Mouse (Mus musculus): ENCODE measurements at regions not wholly inside any gene's neighbourhood (a gene's known extent, or its start where the extent isn't known, plus 50 kb on each side); places are given as distances from the start of the nearest gene placed in this dataset.
A peak's percentile ranks its signal among the peaks of the same experiment; 100 is the strongest.
"Not testable (repeated sequence)": the region's sequence is repeated elsewhere in the genome, so short reads cannot be mapped to it uniquely, and the experiment has no call there.

DNA sequence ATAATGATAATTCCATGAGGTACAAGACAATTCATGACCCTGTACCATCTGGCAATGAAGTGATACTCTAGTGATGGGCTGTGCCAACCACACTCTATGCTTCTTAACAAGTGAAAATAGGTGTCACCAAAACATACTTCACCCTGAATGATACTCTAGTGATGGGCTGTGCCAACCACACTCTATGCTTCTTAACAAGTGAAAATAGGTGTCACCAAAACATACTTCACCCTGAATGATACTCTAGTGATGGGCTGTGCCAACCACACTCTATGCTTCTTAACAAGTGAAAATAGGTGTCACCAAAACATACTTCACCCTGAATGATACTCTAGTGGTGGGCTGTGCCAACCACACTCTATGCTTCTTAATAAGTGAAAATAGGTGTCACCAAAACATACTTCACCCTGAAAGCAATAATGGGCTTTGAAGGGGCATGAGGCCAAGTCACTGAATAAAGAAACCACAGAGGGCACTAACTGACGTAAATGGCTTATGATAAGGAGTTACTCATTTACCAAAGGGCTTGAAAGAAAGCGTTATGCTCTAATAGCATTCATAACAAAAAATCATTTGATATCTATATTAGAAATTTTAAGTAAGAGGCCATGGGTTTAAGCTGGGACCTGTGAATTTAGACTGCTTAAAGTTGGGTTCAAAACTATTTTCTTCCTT lies 263.0 kb downstream of the Nfkbiz start:
- not testable (repeated sequence) for H3K4me3 ChIP-seq (replicated peaks; ENCODE audit: low read length); H3K27me3 ChIP-seq (ENCODE audit: control insufficient read depth, insufficient read depth, low read length); H3K9ac ChIP-seq; DNase-seq (ENCODE audit: low spot score); H3K4me1 ChIP-seq (replicated peaks; ENCODE audit: control insufficient read depth, insufficient read depth, low read length); H3K27ac ChIP-seq; H3K9me3 ChIP-seq (ENCODE audit: control insufficient read depth, low read length); ATAC-seq (ENCODE audit: low FRiP score); H3K36me3 ChIP-seq (replicated peaks; ENCODE audit: control insufficient read depth, insufficient read depth); H3K4me2 ChIP-seq (replicated peaks)
- WGBS, result 94% methylated on average over 2 of the region's 2 CpGs

DNA sequence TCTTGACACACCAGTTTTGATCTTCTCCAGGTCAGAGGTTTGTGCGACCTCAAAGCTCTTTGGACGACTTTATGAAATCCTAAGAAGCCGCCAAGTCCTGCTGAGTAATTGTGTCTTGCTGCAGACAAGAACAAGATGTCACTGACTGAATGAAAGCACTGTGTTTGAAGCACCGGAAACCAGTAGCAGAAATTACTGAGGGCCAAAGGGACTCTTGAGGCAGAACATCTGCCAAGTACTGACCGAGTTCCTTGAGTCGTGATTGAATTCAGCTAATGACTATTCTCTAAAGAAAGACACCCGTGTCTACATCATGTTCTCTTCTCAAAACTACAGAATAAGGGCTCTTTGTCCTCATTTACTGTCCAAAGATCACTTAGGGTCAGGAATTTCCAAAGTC lies 267.6 kb downstream of the Nfkbiz start:
- no peak overlapping the region for H3K9ac ChIP-seq
- H3K9me3 ChIP-seq (ENCODE audit: control insufficient read depth, low read length), result no peaks in the 10 kb centered on the region
- DNase-seq (ENCODE audit: low spot score) (no peak), ATAC-seq (ENCODE audit: low FRiP score) (no peak)
- H3K4me2 ChIP-seq (replicated peaks), result no peak overlapping the region
- WGBS, result 41% methylated on average over 7 of the region's 7 CpGs
- no peaks in the 10 kb centered on the region for H3K27me3 ChIP-seq (ENCODE audit: control insufficient read depth, insufficient read depth, low read length)
- H3K36me3 ChIP-seq (replicated peaks; ENCODE audit: control insufficient read depth, insufficient read depth), result no peaks in the 10 kb centered on the region
- H3K4me1 ChIP-seq (replicated peaks; ENCODE audit: control insufficient read depth, insufficient read depth, low read length), result no peaks in the 10 kb centered on the region
- H3K27ac ChIP-seq, result no peak overlapping the region
- H3K4me3 ChIP-seq (replicated peaks; ENCODE audit: low read length), result no peak overlapping the region

DNA sequence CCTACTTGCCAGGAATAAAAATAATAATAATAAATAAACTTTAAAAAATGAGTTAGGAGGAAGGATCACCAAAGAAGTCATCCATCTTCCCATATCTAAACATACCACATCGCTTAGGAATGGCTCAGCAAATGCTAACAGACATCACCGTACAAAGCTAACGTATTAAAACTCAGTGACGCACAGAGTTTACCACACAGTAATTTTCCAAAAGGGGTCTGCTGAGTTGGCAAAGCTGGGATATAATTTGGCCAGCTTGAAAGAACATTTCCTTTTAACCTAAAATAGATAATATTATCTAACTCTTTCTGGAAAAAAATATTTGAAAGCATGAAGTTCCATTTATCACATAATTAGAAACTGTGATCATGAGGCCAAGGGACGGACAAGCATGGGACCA lies 268.6 kb downstream of the Nfkbiz start:
- no peak overlapping the region for H3K27ac ChIP-seq
- no peak overlapping the region for H3K4me2 ChIP-seq (replicated peaks)
- ATAC-seq (ENCODE audit: low FRiP score), result no peak
- H3K9me3 ChIP-seq (ENCODE audit: control insufficient read depth, low read length), result no peaks in the 10 kb centered on the region
- no peak for DNase-seq (ENCODE audit: low spot score)
- H3K27me3 ChIP-seq (ENCODE audit: control insufficient read depth, insufficient read depth, low read length), result no peaks in the 10 kb centered on the region
- no peaks in the 10 kb centered on the region for H3K36me3 ChIP-seq (replicated peaks; ENCODE audit: control insufficient read depth, insufficient read depth)
- H3K4me1 ChIP-seq (replicated peaks; ENCODE audit: control insufficient read depth, insufficient read depth, low read length), result no peaks in the 10 kb centered on the region
- WGBS, result 96% methylated on average over 5 of the region's 5 CpGs
- H3K4me3 ChIP-seq (replicated peaks; ENCODE audit: low read length), result no peak overlapping the region
- H3K9ac ChIP-seq, result no peak overlapping the region

DNA sequence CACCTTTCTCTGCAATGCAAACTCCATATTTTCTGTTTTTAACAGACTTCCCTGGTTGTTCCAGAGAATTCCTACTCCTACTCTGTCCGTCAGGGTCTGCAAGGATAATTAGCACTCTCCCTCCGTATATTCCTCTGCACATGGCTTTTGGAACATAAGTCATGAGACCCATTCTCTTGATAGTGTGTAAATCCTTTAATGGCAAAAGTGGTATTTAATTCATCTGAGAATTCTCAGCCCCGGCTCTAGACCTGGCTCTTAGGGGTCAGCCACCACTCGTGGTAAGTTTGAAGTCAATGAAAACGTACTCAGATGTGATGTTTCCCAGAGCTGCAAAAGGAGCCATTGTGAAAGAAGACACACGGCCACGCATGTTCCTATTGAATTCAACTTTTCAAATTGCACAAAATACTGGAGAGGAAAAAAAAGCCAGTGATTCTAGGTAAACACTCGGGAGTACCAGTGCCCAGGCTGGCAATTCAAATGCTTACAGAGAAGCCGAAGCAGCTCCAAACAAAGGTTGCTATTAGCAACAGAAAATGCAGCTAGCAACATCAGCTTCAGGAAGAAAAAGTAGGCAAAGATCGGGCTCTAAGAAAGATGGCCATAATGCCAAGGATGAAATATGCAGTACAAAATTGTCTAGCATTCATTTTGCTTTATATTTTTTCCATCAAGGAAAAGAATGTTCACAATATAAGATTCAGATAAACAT lies 258.2 kb upstream of the Zpld1 start:
- ATAC-seq (ENCODE audit: low FRiP score) (peak; percentile 83), DNase-seq (ENCODE audit: low spot score) (peak; percentile 76)
- Histone ChIP-seq H3K27ac (0 out of 2 replicates have a peak overlapping the region, but pooled peaks have one; percentile 28), H3K9ac (peak overlapping the region; percentile 35; the same call in 1 of the 2 replicates), H3K4me1 (replicated peaks; ENCODE audit: control insufficient read depth, insufficient read depth, low read length) (peaks cover 10% of the 10 kb centered on the region; the same call in 1 of the 2 replicates), H3K36me3 (replicated peaks; ENCODE audit: control insufficient read depth, insufficient read depth) (no peaks in the 10 kb centered on the region), H3K9me3 (ENCODE audit: control insufficient read depth, low read length) (no peaks in the 10 kb centered on the region), H3K4me2 (replicated peaks) (peak overlapping the region; percentile 34), H3K4me3 (replicated peaks; ENCODE audit: low read length) (no peak overlapping the region), H3K27me3 (ENCODE audit: control insufficient read depth, insufficient read depth, low read length) (no peaks in the 10 kb centered on the region)
- WGBS, result 16% methylated on average over 10 of the region's 10 CpGs

DNA sequence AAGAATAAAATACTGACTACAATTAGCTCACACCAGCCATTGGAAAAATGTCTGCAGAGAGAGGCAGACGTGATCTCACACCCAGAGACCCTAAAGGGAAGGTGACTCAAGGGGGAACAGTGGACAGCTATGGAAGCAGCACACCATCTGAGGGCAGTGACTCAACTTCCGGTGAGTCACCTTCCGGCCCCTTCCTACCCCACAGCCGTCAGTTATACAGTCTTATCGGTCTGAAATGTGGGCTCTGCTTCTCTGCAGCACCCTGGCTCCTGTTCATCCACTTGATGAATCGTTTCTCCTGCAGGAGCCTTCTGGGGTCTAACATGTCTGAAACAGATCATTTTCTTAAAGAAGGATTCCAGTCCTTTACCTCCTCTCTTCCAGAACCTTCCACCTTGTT lies 257.4 kb upstream of the Zpld1 start:
- H3K27me3 ChIP-seq (ENCODE audit: control insufficient read depth, insufficient read depth, low read length), result no peaks in the 10 kb centered on the region
- no peak overlapping the region for H3K9ac ChIP-seq
- WGBS, result 88% methylated on average over 6 of the region's 6 CpGs
- DNase-seq (ENCODE audit: low spot score) (no peak), ATAC-seq (ENCODE audit: low FRiP score) (no peak)
- peaks cover 14% of the 10 kb centered on the region; the same call in 1 of the 2 replicates for H3K4me1 ChIP-seq (replicated peaks; ENCODE audit: control insufficient read depth, insufficient read depth, low read length)
- H3K4me2 ChIP-seq (replicated peaks), result no peak overlapping the region
- H3K36me3 ChIP-seq (replicated peaks; ENCODE audit: control insufficient read depth, insufficient read depth), result no peaks in the 10 kb centered on the region
- H3K4me3 ChIP-seq (replicated peaks; ENCODE audit: low read length), result no peak overlapping the region
- no peak overlapping the region for H3K27ac ChIP-seq
- no peaks in the 10 kb centered on the region for H3K9me3 ChIP-seq (ENCODE audit: control insufficient read depth, low read length)

DNA sequence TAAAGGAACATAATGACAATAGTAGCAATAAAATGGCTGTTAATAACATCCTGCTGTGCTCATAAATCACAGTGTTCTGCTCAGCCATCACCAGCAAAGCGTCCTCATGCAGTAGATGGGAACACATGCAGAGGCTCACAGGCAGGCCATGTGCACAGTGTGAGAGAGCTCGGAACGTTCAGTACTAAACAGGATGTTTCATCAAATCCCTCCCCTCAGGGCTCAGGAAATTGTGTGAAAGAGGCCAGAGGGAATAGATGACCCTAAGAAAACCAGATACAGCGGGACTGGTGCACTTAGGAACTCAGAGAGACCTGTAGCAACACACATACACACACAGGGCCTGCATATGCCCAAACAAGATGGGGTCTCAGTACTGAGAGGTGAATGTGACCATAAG lies 256.1 kb upstream of the Zpld1 start:
- ATAC-seq (ENCODE audit: low FRiP score) (no peak), DNase-seq (ENCODE audit: low spot score) (no peak)
- Histone ChIP-seq H3K4me1 (replicated peaks; ENCODE audit: control insufficient read depth, insufficient read depth, low read length) (peaks cover 14% of the 10 kb centered on the region; the same call in 1 of the 2 replicates), H3K27ac (no peak overlapping the region), H3K9ac (no peak overlapping the region), H3K4me3 (replicated peaks; ENCODE audit: low read length) (no peak overlapping the region), H3K36me3 (replicated peaks; ENCODE audit: control insufficient read depth, insufficient read depth) (no peaks in the 10 kb centered on the region), H3K9me3 (ENCODE audit: control insufficient read depth, low read length) (no peaks in the 10 kb centered on the region), H3K27me3 (ENCODE audit: control insufficient read depth, insufficient read depth, low read length) (no peaks in the 10 kb centered on the region), H3K4me2 (replicated peaks) (no peak overlapping the region)
- 50% methylated on average over 4 of the region's 4 CpGs for WGBS

DNA sequence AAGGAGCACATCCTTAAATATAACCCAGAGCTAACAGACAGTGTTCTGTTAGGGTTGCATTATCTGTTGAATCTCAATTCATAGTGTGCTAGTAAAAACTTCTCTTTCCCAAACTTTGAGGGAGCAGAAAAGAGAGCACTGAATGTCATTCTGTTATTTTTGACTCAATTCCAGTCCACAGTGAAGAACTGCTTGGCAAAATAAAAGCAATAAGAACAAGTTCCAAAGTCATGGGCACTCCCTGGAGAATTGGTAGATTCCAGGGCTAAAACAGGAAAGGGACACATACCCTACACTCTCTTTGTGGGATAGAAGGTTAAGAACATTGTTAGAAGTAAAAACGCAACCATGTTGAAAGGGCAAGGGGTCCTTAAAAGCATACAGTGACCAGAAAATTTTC lies 253.6 kb upstream of the Zpld1 start:
- Histone ChIP-seq H3K4me1 (replicated peaks; ENCODE audit: control insufficient read depth, insufficient read depth, low read length) (peaks cover 14% of the 10 kb centered on the region; the same call in 1 of the 2 replicates), H3K9ac (no peak overlapping the region), H3K27me3 (ENCODE audit: control insufficient read depth, insufficient read depth, low read length) (no peaks in the 10 kb centered on the region), H3K27ac (no peak overlapping the region), H3K4me2 (replicated peaks) (no peak overlapping the region), H3K9me3 (ENCODE audit: control insufficient read depth, low read length) (no peaks in the 10 kb centered on the region), H3K4me3 (replicated peaks; ENCODE audit: low read length) (no peak overlapping the region), H3K36me3 (replicated peaks; ENCODE audit: control insufficient read depth, insufficient read depth) (no peaks in the 10 kb centered on the region)
- DNase-seq (ENCODE audit: low spot score) (no peak), ATAC-seq (ENCODE audit: low FRiP score) (no peak)
- WGBS, result 94% methylated on average over 1 of the region's 1 CpGs

DNA sequence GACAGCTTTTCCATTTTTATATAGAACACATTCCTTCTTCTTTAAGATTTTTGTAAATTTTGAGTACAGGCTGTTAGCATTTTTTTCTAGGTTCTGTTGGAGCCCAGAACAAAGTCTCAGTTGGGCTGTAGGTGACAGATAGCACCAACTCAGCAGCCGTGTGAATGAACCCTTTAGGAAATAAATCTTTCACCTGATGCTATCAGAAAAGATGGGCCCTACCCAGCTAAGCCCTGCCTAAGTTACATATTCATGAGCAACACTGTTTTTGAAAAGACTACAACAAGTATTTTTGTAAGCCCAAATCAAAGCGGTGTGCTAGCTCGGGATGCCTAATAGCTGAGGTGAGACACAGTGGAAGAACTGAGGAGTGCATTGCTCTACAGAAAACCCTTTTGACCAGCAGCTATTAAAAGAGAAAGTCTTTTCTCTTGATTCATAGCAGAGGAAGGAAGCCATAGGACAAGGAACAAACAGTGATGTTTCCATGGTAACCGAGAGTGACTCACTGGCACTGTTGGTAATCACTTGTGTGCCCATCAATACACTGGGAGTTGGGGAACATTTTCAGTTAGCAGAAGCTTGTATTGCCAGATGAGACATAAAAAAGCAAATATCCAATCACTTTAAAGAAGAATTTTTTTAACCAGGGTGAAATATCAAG lies 253.0 kb upstream of the Zpld1 start:
- Histone ChIP-seq H3K4me2 (replicated peaks) (no peak overlapping the region), H3K4me3 (replicated peaks; ENCODE audit: low read length) (no peak overlapping the region), H3K4me1 (replicated peaks; ENCODE audit: control insufficient read depth, insufficient read depth, low read length) (peaks cover 11% of the 10 kb centered on the region; the same call in 1 of the 2 replicates), H3K9ac (no peak overlapping the region), H3K9me3 (ENCODE audit: control insufficient read depth, low read length) (no peaks in the 10 kb centered on the region), H3K36me3 (replicated peaks; ENCODE audit: control insufficient read depth, insufficient read depth) (no peaks in the 10 kb centered on the region), H3K27ac (no peak overlapping the region), H3K27me3 (ENCODE audit: control insufficient read depth, insufficient read depth, low read length) (no peaks in the 10 kb centered on the region)
- ATAC-seq (ENCODE audit: low FRiP score), result peak; percentile 65
- WGBS, result 32% methylated on average over 4 of the region's 4 CpGs
- peak; percentile 33 for DNase-seq (ENCODE audit: low spot score)

DNA sequence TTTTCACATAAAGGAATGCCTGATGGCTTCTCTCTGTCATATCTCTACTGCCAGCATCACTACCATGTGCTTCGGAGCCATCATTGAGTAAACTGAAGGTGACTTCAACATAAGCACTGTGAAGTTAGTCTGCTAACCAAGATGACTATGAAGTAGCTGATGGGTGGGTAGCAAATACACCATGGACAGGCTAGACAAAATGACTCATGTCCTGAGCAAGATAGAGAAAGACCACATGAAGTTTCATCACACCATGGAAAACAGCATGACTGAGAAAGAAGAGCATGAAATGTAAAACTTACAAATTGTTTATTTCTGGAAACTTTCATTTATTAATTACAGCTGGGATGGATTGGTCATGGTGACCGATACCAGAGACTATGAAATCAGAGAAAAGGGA lies 249.3 kb upstream of the Zpld1 start:
- H3K36me3 ChIP-seq (replicated peaks; ENCODE audit: control insufficient read depth, insufficient read depth), result no peaks in the 10 kb centered on the region
- no peaks in the 10 kb centered on the region for H3K9me3 ChIP-seq (ENCODE audit: control insufficient read depth, low read length)
- no peak overlapping the region for H3K4me2 ChIP-seq (replicated peaks)
- H3K27me3 ChIP-seq (ENCODE audit: control insufficient read depth, insufficient read depth, low read length), result no peaks in the 10 kb centered on the region
- no peak overlapping the region for H3K9ac ChIP-seq
- no peak overlapping the region for H3K4me3 ChIP-seq (replicated peaks; ENCODE audit: low read length)
- H3K27ac ChIP-seq, result no peak overlapping the region
- ATAC-seq (ENCODE audit: low FRiP score) (no peak), DNase-seq (ENCODE audit: low spot score) (no peak)
- WGBS, result 96% methylated on average over 2 of the region's 2 CpGs
- 0 out of 2 replicates have a peak, but pooled peaks cover 6% of the 10 kb centered on the region for H3K4me1 ChIP-seq (replicated peaks; ENCODE audit: control insufficient read depth, insufficient read depth, low read length)
